Mouse (Mus musculus): ENCODE measurements around the gene 5530401A14Rik. TPM values are rescaled to one million over a fixed set of nuclear protein-coding genes. Genes with fewer than 3 reads are reported as not detected.

Gene 5530401A14Rik
- total RNA-seq, 2 experiments from 2014 or later = 0.12 to 0.13 TPM

- DNase-seq (ENCODE audit: low spot score in 2 of 2) = no peak
These were observed 65.9 kb downstream of the 5530401A14Rik start for GRCm38 (mm10) chr11:81926393-81926792.

GRCm38 (mm10) chr11:81937516-81937915 lies 77.0 kb downstream of the 5530401A14Rik start:
- DNase-seq (ENCODE audit: low spot score in 2 of 2) = no peak

GRCm38 (mm10) chr11:81940988-81941387 lies 80.5 kb downstream of the 5530401A14Rik start:
- DNase-seq (ENCODE audit: low spot score in 2 of 2) = peak in 1 of 2 experiments; percentile 24

- no peak for DNase-seq (ENCODE audit: low spot score in 2 of 2)
These were observed 81.7 kb downstream of the 5530401A14Rik start for GRCm38 (mm10) chr11:81942167-81942566.

Other genes with a start within 250 kb of the 5530401A14Rik start
- 10 to 100 TPM; 55.9 to 61.9 TPM for gene Asic2, start 107.8 kb downstream of the 5530401A14Rik start, total RNA-seq (2021)
- gene Ccl2, start 174.9 kb downstream of the 5530401A14Rik start, total RNA-seq (2021) = not detected
- not detected for gene Gm17268, start 177.9 kb downstream of the 5530401A14Rik start, total RNA-seq (2021)
- gene Ccl7, start 185.0 kb downstream of the 5530401A14Rik start, total RNA-seq (2021) = not detected
- under 1 TPM; 0.50 to 0.61 TPM for gene Ccl11, start 197.2 kb downstream of the 5530401A14Rik start, total RNA-seq (2021)
- gene Ccl12, start 241.2 kb downstream of the 5530401A14Rik start, total RNA-seq (2021) = under 1 TPM in 1 of 2 experiments, not detected in 1; 0.68 TPM

Measured in layer of hippocampus, adult 18-20 months (tissue).